Mouse (Mus musculus) T-helper 2 cell (primary cell): ENCODE results near the gene Prkacb.
"Not testable (repeated sequence)": the region's sequence is repeated elsewhere in the genome, so short reads cannot be mapped to it uniquely, and the experiment has no call there.

Source experiments
- in situ Hi-C: fragments of 300-600 bp; cut with MboI, MseI; formaldehyde crosslinking; loops from one replicate; pipeline ENCODE4 v1.15.1; 2025; ENCODE audit warnings: high pct_unique_total_duplicates

The Prkacb gene

DNA sequence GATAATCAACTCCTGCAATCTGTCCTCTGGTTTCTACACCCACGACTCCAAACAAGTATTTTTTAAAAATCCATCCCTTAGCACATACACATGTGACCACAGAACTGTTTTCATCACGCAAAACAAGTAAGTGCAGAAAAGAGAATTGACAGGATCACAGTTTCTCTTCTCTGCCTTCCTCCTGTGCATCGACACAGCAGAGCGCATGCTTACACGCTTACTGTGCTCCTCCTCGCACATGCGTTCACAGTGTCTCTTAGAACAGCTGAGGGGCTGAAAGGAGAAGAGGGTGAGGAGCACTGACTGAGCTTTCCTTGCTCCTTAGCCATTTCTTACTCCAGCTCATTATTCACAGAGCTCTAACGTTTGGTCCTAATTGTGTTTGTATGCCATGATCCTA lies 33.9 kb downstream of the Prkacb start:
- in situ Hi-C loops, result no loop called here

DNA sequence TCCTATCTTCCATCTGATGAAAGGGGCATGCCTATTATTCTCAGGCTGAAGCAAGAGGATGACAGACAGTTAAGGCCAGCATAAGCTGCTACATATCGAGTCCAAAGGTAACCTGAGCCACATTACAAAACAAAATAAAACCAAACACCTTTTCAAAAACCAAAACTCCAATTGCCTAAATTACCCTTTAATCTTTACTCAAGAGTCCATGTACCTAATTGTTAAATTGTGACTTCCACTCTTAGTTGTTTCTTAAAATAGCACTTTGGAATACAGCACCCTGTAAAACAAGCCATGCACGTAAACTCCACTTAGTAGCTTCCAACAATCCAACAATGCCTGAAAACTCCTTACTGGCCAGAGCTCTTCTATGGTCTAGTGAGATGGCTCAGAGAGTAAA lies 34.3 kb downstream of the Prkacb start:
- in situ Hi-C loops, result no loop called here

DNA sequence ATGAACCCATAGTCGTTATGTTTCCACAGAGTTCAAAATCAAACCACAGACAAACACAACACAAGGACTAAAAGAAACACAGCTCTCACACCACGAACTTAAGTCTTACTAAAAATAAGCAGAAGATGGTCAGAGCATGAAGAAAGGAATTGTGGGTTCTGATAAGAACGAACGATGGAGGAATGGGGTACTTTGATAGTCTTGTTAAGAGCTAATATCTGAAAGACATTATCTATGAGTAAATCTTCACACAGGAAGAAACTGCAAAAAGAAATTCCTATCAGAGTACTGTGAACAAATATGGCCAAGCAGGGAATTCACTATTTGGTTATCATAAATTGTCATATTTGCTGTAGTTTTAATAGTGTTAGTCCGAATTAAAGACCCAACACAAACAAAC lies 36.1 kb downstream of the Prkacb start:
- in situ Hi-C loops, result no loop called here

DNA sequence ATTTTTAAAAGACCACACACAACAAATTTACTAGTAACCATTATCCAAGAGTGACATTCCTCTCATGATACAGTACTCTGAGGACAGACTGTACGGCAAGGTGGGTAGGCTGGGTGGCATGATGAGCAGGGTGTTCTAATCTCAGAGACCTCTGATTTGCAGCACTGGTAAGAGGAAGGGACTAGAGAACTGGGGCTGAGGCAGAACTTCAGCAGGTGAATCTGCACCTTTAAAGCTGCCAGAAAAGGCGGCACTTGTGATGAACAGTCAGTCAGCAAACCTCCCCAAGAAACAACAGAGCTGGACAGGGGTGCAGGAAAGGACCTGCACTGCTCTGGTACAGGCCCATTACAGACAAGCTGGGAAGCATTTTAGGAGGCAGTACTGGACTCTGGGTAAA lies 41.9 kb downstream of the Prkacb start:
- in situ Hi-C loops, result no loop called here

DNA sequence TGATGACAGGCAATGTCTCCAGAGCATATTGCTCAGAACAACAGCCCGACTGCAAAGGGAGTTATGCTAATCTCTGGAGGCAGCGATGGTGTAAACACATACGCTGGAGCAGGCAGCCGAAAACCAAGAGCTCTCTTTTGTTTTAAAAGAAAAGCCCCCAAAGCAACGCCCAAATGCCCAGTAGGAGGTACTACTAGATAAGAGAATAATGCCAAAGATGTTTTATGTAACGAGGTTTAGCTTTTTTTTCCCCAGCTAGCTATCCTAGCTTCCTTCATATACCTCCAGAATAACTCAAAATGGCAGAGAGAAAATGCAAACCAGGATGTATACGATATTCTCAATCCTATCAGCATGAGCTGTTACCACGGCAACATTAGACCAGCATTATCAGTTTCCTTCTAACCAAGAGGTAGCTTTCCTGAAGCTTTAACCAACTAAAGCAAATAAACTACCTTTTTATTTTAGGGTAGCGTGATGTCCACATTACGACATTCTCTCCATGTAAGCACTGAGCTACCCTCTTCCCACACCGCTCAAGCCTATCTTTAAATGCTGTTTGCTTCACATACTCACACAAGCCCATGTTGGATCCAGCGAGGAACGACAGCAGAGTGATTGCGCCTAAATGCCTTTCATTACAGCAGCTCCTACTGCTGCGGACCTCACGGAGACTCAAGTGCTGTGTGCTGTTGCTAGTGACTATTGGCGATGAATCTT lies 42.7 kb downstream of the Prkacb start:
- in situ Hi-C loops, result no loop called here

DNA sequence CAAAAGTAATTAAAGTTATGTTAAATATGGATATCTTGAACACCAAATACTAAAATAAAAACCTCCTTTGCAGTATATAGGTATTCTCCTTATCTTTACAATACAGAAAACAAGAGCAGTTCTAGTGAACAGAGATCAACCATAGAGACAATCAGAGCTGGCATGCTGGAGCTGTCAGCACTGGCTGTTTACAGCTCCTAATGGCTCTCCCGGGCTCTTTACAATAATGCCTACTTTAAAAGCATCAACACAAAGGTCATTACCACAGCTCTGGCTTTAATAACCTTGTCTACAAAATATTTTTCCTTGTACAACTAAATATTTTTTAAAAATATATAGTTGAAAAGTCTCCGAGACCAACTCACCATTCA lies 43.2 kb downstream of the Prkacb start:
- in situ Hi-C loops, result no loop called here

DNA sequence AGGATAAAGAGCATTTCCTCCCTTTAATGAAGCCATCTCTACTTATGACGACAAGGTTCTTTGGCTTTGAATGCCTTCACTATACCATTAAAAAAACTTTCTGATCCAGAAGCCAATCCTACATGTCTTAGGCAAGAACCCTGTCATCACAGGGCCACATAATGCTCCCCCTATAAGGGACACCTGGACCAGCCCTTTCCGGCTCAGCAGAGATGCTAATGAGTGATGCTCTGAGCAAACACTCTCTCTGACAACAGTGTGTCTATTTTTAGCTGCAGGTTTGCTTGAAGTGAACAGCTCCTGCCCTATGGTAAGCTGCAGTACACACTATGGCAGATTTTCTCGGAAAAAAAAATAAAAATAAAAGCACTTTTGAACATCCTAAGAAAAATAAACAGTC lies 43.9 kb downstream of the Prkacb start:
- in situ Hi-C loops, result no loop called here

DNA sequence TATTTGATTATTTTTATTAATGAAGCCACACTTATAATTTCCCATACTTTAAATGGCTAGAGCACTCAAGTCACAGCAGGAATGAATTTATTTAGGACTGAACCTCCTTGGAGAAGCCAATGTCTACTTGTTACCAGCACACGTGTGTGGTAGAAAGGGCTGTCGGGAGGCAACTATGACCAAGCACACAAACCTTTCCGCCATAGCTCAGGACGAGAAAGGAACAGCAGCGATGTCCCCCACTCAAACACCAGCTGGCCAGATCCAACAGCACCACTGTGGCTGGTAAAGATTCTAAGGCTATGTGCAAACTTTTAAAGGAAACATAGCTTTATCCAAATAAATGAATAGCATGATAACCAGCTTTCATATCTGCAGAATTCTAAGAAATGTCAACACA lies 44.4 kb downstream of the Prkacb start:
- in situ Hi-C loops, result no loop called here

DNA sequence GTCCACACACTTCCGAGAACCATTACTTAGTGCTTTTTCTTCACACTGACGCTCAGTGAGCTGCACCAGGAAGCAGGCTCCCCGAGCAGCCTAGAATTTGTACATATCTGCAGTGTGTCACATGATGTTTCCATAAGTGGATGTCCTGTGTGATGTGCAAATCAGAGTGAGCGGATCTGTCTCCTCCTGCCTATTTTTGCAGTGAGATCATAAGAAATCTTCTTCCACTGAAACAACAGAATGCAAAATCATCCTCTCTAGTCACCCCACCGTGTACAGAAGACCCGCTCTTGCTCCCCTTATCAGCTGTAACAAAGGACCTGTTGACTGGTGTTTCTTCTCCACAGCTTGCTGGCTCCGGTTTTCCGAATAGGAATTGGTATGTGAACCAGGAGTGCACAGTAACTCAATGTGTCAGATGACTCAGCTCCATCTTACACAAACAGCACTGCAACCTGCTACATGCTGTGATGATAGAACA lies 46.0 kb downstream of the Prkacb start:
- in situ Hi-C loops, result no loop called here

DNA sequence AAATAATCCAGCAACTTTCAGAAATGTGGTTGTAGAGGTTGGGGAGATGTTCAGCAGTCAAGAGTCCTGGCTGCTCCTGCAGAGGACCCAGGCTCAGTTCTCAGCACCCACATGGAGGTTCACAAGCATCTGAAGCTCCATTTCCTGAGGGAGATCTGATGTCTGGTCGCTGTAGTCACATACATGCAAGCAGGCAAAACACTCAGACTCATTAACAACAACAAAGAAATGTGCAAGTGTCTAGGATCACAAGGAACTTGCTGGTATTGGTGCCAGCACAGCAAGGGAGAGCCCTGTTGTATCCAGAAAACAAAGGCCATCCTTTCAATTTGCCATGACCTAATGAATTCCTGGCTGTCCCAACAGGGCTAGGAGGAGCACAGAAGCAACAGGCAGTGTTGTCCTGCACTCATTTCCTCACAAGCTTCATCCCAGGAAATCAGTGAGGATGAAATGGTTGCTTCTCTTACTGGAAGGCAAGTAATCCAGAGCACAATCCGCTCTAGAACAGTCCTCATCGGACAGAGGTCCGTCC lies 46.7 kb downstream of the Prkacb start:
- in situ Hi-C loops, result no loop called here

DNA sequence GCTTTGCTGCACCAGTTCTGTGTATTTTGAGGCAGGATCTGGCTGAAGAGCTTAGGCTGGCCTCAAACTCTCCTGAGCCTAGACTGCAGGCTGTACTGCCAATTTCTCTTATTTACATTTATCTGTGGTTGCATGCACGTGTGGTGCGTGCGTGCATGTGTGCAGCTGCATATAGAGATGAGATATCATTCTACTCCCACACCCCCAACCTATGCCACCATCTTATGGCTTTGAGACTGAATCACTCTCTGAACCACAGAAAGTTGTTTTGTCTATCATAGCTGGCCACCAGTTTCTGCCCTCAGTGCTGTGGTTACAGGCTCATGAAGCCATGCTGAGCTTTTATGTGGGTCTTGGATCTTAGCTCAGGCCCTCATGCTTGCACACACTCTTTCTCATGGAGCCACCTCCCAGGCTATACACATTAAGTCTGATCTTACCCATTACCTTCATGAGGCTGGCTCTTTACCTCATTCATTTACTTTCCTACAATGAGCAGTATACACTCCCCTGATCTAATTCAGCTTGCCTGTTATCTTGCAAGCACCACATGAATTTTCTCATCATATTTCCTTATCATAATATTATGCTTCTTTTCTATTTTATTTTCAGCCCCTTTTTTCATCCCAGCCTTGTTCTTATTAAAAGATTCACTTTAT lies 47.8 kb downstream of the Prkacb start:
- in situ Hi-C loops, result no loop called here

DNA sequence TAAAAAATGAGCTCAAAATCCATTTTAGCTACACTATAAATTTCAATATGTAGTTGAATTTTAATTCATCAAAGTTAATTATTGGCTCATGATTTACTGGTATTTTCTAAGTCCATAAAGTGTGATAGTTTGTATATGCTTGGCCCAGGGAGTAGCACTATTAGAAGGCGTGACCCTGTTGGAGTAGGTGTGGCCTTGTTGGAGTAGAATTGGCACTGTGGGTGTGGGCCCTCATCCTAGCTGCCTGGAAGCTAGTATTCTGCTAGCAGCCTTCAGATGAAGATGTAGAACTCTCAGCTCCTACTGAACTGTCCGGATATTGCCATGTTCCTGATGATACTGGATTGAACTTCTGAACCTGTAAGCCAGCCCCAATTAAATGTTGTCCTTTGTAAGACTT lies 49.7 kb downstream of the Prkacb start:
- in situ Hi-C loops, result not testable (repeated sequence)

DNA sequence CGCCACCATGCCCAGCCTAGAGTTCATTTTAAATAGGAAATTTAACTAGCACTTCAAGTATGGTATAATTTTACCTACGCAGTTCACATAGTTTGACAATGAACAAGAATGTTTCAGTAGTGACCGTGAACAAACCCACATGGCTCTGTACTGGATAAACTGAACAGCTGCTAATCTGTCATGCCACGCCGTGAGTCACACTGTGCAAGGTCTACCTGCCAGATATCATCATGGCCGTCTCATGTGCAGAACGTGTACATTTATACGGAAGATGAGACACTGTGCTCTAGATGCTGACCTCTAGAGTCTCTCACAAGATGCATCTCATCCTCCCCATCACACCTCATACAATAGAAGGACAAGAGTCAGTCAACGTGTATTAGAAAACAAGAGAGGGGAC lies 51.5 kb downstream of the Prkacb start:
- in situ Hi-C loops, result no loop called here

DNA sequence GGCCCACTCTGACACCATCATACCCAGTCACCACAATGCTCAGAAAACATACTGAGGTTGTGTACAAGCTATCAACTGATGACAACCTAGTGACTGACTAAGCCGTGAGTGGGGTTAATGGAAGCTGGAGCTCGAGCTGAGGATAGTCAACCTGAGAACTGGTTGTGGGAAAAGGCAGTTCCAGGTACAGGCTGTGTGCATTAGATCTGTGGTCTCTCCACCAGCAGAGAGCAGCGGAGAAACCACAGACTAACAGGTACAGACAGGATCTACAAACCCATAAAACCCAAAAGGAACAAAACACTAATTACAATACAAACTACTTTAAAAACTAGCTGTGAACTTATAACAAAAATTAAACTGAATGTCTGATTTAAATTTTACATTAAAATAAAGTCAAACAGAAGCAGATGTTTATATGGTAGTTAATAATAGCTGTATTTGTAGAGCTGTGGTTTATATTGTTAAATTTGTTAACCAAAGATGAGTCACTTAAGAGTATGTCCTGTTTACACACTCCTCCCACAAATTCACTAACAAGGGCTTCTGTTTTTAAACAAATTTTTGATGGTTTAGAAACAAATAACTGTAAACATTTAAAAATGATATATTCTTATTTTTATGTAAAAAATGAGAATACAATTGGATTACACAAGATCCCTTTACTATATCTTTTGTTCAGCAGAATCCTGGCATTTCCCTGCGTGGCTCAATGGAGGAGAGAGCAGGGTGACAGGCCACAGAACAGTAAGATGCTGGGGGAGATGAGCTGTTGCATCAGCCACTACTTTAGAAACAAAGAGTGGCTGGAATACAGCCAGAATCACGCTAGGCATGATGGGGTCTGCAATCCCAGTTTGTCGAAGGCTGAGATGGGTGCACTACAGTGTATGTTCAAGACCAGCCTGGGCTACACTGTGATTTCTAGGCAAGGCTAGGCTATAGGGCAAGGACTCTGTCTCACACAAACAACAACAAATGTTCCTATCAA lies 54.5 kb downstream of the Prkacb start:
- in situ Hi-C loops, result no loop called here

DNA sequence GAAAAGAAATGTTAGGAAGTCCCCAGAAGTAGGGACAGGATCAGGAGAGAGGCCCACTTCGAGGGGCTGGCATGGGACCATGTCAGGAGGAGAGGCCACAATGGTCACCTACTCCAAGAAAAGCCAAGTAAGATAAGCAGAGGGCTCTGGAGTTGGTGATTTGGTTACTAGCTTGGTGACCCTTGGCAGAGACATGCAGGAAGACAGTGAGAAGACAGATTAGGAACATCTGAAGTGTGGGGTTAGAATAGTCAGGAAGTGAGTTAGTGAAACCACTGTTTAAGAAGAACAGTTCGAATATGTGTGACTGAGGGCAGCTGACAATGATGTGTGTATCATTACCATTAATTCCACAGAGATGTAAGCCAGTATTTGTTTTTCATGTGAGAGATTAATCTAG lies 58.5 kb downstream of the Prkacb start:
- in situ Hi-C loops, result no loop called here

DNA sequence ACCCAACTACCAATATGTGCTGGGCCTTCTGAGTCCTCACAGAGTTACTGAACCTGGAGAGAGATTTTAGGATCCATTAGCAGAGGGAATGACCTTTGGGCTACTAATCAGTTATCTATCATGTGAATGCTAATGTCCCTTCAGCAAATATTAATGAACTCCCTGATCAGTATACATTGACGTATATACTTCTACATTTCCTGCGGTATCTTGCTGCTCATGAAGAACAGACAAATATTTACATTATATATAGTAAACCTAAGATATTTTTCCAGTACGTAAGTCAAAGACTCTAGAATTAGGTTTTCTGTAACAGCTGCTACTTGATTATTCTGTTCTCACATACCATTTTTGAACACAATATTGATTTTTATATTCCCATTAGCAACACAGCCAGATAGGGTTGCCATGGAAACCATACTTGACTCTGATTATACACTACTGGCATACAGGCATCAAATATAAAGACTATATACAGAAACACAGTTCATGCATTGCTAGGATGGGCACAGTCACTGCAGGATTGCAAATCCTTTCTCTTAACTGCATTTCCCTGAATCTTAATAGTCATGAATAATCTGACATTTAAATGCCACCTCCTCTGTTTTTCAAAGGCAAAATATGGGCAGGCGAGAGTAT lies 71.1 kb downstream of the Prkacb start:
- in situ Hi-C loops, result no loop called here

DNA sequence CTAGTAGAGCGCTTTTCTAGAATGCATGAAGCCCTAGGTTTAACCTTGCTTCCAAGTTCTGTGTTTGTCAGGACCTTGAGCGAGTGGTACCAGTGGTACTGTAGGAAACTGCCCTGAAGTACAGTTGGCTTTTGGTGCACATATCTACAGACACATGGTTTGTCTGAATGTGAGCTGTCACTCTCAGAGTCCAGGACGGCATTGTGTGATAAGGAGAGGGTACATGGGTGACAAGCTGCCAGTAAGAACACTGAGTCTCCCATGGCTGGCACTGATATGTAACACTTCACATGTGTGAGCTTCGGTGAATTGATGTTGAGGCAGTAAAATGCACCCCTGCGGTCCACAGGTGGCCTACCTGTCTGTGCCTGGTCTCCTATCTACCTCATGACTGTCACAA lies 71.6 kb downstream of the Prkacb start:
- in situ Hi-C loops, result no loop called here

DNA sequence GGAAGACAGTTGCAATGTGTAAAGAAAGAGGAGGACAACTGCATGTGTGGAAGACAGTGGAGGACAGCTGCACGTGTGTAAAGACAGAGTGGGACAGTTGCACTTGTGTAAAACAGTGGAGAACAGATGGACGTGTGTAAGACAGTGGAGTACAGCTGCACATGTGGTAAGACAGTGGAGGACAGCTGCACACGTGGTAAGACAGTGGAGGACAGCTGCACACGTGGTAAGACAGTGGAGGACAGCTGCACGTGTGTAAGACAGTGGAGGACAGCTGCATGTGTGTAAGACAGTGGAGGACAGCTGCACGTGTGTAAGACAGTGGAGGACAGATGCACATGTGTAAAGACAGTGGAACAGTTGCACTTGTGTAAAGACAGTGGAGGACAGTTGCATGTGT lies 76.6 kb downstream of the Prkacb start:
- in situ Hi-C loops, result not testable (repeated sequence)

DNA sequence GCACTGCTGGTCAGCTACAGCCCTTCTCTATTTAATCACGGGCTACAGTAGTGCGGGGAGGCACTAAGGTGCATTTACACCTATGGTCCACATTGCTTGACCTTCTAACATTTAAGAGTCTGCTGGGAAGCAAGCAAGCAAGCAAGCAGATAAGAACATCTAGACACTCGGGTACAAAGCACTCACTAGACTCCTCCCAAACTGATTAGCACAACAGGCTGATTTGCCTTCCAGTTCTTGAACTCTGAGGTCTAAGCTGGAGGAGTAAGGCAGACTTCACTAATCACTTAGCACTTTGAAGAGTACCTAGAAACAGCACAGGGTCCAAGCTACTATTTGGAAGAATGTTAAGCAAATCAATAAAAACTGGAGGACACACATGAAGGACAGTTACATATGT lies 77.1 kb downstream of the Prkacb start:
- in situ Hi-C loops, result no loop called here

DNA sequence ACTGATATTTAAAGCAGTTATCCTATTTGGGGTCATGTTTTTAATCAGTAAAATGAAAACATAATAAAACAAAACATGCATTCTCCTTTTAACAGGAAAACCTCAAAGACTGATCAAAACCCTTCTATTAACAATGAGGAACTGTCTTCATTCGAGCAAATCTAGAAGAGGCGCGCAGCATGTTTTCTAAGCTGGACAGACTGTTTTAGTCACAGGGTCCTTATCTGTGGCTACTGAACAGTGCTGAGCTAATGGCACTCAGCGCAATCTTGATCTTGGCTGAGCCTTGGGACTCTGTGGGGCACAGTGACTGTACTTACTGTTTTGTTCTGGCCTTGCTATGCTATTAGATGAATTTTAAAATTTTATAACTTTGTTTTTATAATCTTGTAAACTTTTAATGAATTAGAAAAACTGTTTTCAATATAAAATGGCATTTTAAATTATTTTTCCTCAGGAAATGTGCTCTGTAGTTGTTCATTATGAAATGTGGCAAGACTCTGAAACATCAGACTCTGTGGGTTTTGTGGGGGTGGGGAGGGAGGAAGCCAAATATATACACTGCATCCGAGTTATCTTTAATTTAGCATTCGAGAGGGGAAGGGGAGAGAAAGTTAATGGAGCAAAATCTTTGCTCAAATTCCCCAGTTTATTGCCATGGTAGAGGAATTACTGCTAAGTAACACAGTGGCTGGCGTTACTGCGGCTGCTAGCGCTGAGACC lies 77.7 kb downstream of the Prkacb start:
- in situ Hi-C loops, result no loop called here

DNA sequence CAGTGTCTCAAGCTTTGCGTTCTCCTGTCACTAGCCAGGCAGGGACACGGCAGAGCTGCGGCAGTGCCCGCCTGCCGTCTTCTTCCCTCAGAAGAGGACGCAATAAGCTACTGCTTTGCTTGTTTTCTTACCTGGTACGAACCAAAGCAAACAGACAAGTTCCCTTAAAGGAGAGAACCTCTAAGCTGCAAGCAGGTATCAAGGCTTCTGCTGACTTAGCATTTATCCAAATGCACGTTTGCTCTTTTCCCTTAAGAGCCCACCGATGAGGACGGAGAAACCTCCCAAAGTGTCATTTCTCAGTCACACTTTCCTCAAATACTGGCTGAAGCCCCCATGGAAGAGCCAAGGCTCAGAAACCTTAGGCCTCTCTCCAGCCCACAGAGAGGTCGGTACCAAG lies 81.3 kb downstream of the Prkacb start:
- in situ Hi-C loops, result no loop called here
